Mouse (Mus musculus) adrenal gland, postnatal 36 days (tissue): Measurements from ENCODE around the gene Rtn1. TPM values are rescaled to one million over a fixed set of nuclear protein-coding genes. Genes with fewer than 3 reads are reported as not detected.

Experiments used
- DNase-seq, 2 experiments: peaks; one replicate each; pipeline ENCODE4 v3.0.0; 2021; ENCODE audit warnings: mixed read lengths in 1 of 2
- long read RNA-seq, 2 experiments: library from polyadenylated mRNA; stranded (forward); transcript quantifications; one replicate each; pipeline ENCODE4 v2.0.0; 2021; ENCODE audit warnings: borderline sequencing depth in 2 of 2
- total RNA-seq, 2 experiments: library from RNA; stranded (reverse); gene quantifications; 2 replicates each; pipeline ENCODE4 v1.2.3; 2021

Rtn1 gene
- total RNA-seq, result 10 to 100 TPM; 17.5 to 17.7 TPM
- long read RNA-seq, experiment 1, transcript Rtn1-201 (7 exons, 1,544 nt), result major isoform, 16 of 27 reads
- long read RNA-seq, experiment 1, partial matches to known transcripts, result 3 of 27 reads
- long read RNA-seq, experiment 1, other reads (novel, unspliced or antisense), result 4 of 27 reads
- long read RNA-seq, experiment 2, transcript Rtn1-201 (7 exons, 1,544 nt), result major isoform, 13 of 18 reads
- long read RNA-seq, experiment 2, partial matches to known transcripts, result 1 of 18 reads
- long read RNA-seq, experiment 2, other reads (novel, unspliced or antisense), result 0 of 18 reads

GRCm38 (mm10) chr12:72408954-72409353 lies at the start of gene Rtn1:
Rtn1 (minus strand) TSS chr12:72409054.
- no peak for DNase-seq

- DNase-seq, result no peak
Measured at GRCm38 (mm10) chr12:72453941-72454340, 45.1 kb upstream of the Rtn1 start.

- DNase-seq, result peak; percentile 49 to 55
Measured at GRCm38 (mm10) chr12:72441839-72442576, 33.2 kb upstream of the Rtn1 start, which contains the start of gene Lrrc9. Lrrc9 (plus strand) TSS chr12:72441866.

- no peak for DNase-seq
Measured at GRCm38 (mm10) chr12:72438961-72439480, 30.2 kb upstream of the Rtn1 start.

- no peak for DNase-seq
Measured at GRCm38 (mm10) chr12:72437676-72438341, 29.0 kb upstream of the Rtn1 start.

GRCm38 (mm10) chr12:72433241-72433865 lies 24.5 kb upstream of the Rtn1 start:
- DNase-seq, result no peak

- no peak for DNase-seq
Measured at GRCm38 (mm10) chr12:72432209-72432608, 23.4 kb upstream of the Rtn1 start.

GRCm38 (mm10) chr12:72427722-72428126 lies 18.9 kb upstream of the Rtn1 start:
- peak; percentile 51 to 73 for DNase-seq

- peak in 1 of 2 experiments; percentile 20 for DNase-seq
Measured at GRCm38 (mm10) chr12:72422681-72423080, 13.8 kb upstream of the Rtn1 start.

- DNase-seq, result peak in 1 of 2 experiments; percentile 24
Measured at GRCm38 (mm10) chr12:72417762-72418161, 8.9 kb upstream of the Rtn1 start.

GRCm38 (mm10) chr12:72408111-72408891 lies 553 bp downstream of the Rtn1 start:
- DNase-seq, result peak; percentile 58 to 70

- no peak for DNase-seq
Measured at GRCm38 (mm10) chr12:72407721-72408110, 1.1 kb downstream of the Rtn1 start.

- no peak for DNase-seq
Measured at GRCm38 (mm10) chr12:72407146-72407545, 1.7 kb downstream of the Rtn1 start.

- no peak for DNase-seq
Measured at GRCm38 (mm10) chr12:72405031-72405430, 3.8 kb downstream of the Rtn1 start.

- DNase-seq, result no peak
Measured at GRCm38 (mm10) chr12:72393046-72393805, 15.6 kb downstream of the Rtn1 start.

- no peak for DNase-seq
Measured at GRCm38 (mm10) chr12:72390346-72390745, 18.5 kb downstream of the Rtn1 start.

- no peak for DNase-seq
Measured at GRCm38 (mm10) chr12:72389377-72390103, 19.3 kb downstream of the Rtn1 start.

- no peak for DNase-seq
Measured at GRCm38 (mm10) chr12:72388835-72389234, 20.0 kb downstream of the Rtn1 start.

GRCm38 (mm10) chr12:72388135-72388534 lies 20.7 kb downstream of the Rtn1 start:
- no peak for DNase-seq

GRCm38 (mm10) chr12:72376309-72376708 lies 32.5 kb downstream of the Rtn1 start:
- DNase-seq, result no peak
